Mouse (Mus musculus) heart, postnatal 14 days (tissue): ENCODE data around the gene Akr1c14. TPM values are rescaled to one million over a fixed set of nuclear protein-coding genes. Genes with fewer than 3 reads are reported as not detected.
"Not testable (repeated sequence)": the region's sequence is repeated elsewhere in the genome, so short reads cannot be mapped to it uniquely, and the experiment has no call there.

Experiments used
- DNase-seq, 2 experiments: peaks; one replicate each; pipeline ENCODE4 v3.0.0; 2021 to 2022
- intact Hi-C: fragments of 180-260 bp; cut with DNase I; formaldehyde crosslinking; loops from one replicate; pipeline ENCODE4 v1.15.1; 2025
- total RNA-seq, 2 experiments: library from RNA; stranded (reverse); gene quantifications; 2 replicates each; pipeline ENCODE4 v1.2.3; 2021

The Akr1c14 gene
- total RNA-seq, 2 experiments from 2014 or later, result 9.0 to 9.1 TPM

DNA sequence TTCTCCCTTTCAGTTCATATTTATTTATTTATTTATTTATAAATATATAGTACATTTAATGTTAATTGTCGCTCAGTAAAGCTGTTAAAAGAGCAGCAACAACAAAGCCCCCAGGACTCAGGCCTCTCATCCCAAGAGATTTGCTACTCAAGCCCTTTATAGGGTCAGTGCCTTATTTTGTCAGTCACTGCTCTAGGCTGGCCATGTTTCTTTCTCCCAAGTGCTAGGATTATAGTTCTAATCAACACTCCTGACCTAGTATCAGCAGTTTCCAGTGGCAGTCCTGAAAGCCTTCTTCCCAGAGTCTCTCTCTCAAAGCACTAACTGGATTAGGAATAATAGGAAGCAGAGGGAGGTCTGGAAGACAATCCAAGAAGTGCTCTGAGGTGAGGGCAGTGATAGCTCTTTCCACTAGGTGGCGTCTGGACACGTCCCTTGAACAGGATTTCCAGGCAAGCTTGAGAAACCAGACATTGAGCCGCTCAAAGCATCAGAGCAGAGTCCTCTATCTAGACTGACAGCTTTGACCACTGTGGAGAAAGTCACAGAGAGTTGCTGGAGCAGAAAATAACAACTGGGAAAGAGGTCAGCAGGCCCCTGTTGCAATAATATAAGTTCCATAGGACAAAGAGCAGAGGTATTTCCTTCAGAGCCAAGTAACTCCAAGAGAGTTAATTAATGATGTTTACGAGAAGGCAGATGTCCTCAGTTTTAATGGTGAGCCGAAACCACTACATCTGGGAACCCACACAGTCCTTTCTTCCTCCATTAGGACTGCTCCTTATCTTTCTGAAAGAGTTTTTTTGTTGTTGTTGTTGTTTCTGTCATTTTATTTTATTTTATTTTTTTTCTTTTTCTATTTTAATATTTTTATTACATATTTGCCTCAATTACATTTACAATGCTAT, 61.7 kb downstream of the Akr1c14 start:
- intact Hi-C loops, result loop anchor here (1.0 kb wide), 1 partner anchor 173 kb away; no protein-coding TSS in a partner anchor
- peak; percentile 45 to 69 for DNase-seq

DNA sequence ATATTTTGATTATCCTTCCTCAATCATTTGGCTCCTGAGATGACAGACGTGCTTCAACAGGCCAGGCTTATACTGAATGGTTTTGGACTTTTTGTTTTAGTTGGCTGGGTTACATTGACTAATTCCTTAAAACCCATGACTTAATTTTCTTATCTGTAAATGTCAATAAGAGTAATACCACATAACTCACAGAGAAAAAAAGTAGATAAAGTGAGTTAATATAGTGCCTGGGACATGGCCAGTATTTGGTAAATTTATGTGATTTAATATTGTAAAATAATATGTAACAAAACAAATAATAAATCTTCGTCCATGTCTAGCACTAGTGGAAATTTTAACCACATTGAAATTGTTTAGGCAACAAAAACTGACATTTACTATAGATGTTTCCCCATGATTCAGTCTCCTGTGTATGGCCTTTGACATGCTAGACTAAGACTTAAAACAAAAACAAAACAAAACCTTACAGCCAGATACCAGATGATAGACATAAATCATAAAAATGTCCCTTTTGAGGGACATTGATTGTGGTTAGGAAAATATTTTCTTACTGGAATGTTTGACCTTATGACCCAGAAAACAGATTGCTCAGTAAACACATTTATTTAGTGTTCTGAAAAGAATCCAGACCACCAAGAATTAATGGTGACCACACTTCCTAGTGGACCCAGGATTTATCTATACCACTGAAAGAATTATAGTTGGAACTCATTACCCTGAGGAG, 70.5 kb downstream of the Akr1c14 start:
- intact Hi-C loops, result no loop called here
- no peak for DNase-seq

DNA sequence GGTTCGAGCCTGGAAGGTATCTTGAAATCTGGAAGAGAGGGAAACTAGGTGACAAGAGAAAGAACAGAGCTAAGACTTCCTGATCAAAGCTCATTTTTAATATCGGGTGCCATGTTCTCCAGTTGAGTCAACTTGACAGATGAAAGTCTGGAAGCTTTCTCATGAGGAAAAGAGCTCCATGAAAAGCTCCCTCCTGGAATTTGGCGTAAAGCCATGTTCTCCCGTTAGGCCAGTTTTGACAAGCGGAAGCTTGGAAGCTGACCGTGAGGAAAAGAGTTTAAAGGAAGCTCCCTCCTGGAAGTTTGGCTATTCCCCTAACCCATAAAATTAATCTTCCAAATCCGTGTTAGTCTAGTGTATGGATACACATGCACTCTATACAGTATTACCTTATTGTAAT, 74.3 kb downstream of the Akr1c14 start:
- intact Hi-C loops, result no loop called here
- DNase-seq, result peak in 1 of 2 experiments; percentile 16

DNA sequence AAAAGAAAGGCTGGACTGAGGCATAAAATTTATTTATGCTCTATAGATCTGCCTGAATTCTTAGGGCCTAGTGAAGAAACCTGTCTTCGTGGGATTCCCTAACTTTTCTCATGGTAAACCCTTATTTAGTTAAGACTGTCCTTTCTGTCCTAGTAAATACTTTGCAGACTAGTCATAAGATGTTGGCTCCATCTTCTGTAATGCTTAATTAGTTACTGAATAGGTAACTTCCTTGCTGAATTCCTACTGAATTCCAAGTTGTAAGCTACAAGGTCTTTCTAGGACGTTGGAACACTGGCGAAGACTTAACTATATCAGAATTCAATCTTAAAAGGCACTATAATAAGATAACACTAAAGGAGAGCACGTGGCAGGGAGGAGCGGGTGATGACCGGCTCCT, 75.7 kb downstream of the Akr1c14 start:
- intact Hi-C loops, result not testable (repeated sequence)

DNA sequence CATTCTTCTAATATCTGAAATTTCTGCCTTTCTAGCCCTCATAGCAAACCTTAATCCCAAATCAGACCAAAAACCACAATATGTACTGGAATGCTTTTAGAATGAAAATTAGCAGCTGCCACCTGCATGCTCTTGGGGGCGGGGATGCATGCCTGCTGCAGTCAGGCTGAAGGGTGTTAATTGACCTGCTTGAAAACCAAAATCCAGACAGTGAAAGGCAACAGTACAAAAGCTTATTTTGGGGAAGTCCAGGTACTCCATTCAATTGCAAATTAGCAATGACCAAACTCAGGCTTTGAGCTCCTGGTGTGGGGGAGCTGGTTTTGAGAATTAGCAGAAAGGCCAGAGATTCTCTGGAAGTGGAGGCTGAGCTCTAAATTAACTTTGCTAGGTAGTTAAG, 77.0 kb downstream of the Akr1c14 start:
- intact Hi-C loops, result not testable (repeated sequence)

More for the DNA sequence above, 75.7 kb downstream of the Akr1c14 start:
- DNase-seq, result not testable (repeated sequence)

DNA sequence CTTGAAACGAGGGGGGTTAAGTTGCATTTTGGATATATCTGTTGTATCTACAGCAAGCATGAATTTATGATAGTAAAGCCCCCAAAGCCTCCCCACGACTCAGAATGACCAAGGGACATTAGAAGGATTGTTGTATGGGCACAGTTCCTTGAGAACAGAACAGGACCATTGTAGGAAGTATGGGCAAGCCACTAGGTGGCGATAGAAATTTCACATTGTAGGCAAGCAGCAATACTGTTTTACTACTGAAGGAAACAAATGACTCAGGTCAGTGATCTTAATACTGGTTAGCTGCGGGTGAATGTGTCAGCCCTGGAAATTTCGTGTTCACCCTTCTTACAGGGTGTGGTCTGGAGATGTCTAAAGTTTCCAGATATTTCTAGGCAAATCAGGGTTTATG, 80.3 kb downstream of the Akr1c14 start:
- intact Hi-C loops, result no loop called here
- peak; percentile 3 to 29 for DNase-seq

More for the DNA sequence above, 77.0 kb downstream of the Akr1c14 start:
- DNase-seq, result not testable (repeated sequence)

DNA sequence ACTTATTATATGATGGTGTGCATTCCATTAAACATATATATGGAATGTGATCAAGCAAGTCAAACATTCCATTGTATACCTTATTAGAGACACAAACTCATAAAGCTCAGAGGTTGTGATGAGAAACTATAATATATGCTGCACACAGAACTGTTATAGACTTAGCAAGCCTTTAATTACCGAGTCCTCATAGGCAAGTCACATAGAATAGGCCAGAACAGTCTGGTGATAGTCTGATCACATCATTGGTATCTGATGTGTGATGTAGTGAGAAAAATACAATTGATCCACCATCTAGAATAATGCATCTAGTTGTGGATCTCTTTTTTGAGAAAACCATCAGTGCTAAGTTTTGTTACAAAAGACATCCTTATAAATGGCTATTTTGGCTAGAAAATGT, 82.5 kb downstream of the Akr1c14 start:
- no peak for DNase-seq
- intact Hi-C loops, result loop anchor here (5.0 to 10.0 kb wide), 3 partner anchors 56 to 483 kb away; no protein-coding TSS in a partner anchor

DNA sequence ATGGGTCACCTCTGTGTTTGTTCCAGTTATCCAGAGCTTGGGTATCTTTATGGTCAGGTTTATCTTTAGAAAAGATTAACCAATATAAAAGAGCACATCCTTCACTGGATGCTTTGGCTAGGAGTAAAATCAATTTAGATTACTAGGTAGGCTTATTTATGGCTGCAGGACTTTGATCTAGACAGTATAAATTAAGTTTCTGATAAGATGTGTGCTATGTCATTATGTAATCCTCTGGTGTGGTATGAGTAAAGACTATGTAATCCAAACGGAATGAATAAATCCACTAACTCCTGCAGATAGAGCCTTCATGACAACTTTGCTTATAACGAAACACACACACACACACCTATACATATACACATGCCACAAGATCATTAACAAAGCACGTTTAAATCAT, 82.9 kb downstream of the Akr1c14 start:
- intact Hi-C loops, result loop anchor here (2.0 to 10.0 kb wide), 4 partner anchors 56 to 483 kb away; no protein-coding TSS in a partner anchor
- DNase-seq, result no peak

DNA sequence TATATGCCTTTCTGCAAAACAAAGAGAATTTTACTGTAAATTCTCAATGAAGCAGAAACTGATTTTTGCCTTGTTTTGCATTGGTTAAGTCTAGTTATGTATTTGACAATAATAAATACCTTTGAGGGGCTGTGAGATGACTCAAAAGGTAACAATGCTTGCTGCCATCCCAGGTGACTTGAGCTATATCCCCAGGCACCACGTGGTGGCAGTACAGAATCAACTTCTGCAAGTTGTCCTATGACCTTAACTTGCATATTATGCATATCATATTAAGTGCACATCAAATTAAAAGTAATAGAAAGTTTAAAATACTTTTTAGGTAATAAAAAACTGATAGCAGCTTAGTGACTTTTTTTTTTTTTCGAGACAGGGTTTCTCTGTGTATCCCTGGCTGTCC, 84.3 kb downstream of the Akr1c14 start:
- peak; percentile 11 to 27 for DNase-seq
- intact Hi-C loops, result loop anchor here (2.0 to 10.0 kb wide), 4 partner anchors 54 to 482 kb away; no protein-coding TSS in a partner anchor

Other genes starting within 250 kb of the Akr1c14 start
- under 1 TPM; 0.26 to 0.29 TPM for gene Calml3, start 244.7 kb upstream of the Akr1c14 start, total RNA-seq
- not detected for gene Calm4, start 211.3 kb upstream of the Akr1c14 start, total RNA-seq
- not detected for gene Calm5, start 194.8 kb upstream of the Akr1c14 start, total RNA-seq
- gene Net1, start 130.8 kb upstream of the Akr1c14 start, total RNA-seq, result 10 to 100 TPM; 28.2 to 29.4 TPM
- gene Tubal3, start 130.7 kb upstream of the Akr1c14 start, total RNA-seq, result not detected
- not detected for gene Ucn3, start 103.7 kb upstream of the Akr1c14 start, total RNA-seq
- not detected for gene Akr1c18, start 101.6 kb downstream of the Akr1c14 start, total RNA-seq
- gene Akr1c13, start 142.1 kb downstream of the Akr1c14 start, total RNA-seq, result 1 to 10 TPM; 1.2 to 1.5 TPM
- 1 to 10 TPM; 1.6 to 2.2 TPM for gene Akr1c19, start 179.7 kb downstream of the Akr1c14 start, total RNA-seq
- not detected for gene Akr1c12, start 230.4 kb downstream of the Akr1c14 start, total RNA-seq